Mouse (Mus musculus): ENCODE results near the gene Usp39.

Usp39 gene

DNA sequence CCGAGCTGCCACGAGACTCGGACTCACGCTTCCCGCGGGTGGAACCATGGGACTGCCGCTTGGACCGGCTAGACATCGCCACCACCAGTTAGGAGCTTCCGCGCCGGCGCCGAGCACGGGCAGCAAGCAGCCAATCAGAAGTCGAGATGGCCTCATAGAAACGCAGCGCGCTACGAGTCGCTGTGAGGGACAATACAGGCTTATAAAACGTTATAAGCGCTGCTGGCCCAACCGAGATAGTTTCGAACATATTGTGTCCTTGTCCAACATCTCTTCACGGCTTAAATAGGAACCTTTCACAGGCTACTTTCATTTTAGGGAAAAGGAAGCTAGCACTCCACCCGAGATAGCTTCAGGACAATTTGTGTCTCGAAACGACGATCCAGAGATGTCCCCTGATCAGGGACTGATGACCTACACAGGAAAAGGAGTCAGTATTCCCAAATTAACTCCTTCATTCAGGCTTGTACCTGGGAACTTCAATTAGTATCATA is at the start of gene Usp39:
Usp39 (minus strand) TSS at position 111 of the 494 bp plus-strand sequence.
- DNase-seq (ENCODE audit: low read depth, low spot score), result peak; percentile 95

- DNase-seq (ENCODE audit: low read depth, low spot score), result peak; percentile 67
These were observed 47.4 kb upstream of the Usp39 start for GRCm38 (mm10) chr6:72392341-72392740.

GRCm38 (mm10) chr6:72390795-72391521 is 46.0 kb upstream of the Usp39 start:
- DNase-seq (ENCODE audit: low read depth, low spot score), result no peak

DNA sequence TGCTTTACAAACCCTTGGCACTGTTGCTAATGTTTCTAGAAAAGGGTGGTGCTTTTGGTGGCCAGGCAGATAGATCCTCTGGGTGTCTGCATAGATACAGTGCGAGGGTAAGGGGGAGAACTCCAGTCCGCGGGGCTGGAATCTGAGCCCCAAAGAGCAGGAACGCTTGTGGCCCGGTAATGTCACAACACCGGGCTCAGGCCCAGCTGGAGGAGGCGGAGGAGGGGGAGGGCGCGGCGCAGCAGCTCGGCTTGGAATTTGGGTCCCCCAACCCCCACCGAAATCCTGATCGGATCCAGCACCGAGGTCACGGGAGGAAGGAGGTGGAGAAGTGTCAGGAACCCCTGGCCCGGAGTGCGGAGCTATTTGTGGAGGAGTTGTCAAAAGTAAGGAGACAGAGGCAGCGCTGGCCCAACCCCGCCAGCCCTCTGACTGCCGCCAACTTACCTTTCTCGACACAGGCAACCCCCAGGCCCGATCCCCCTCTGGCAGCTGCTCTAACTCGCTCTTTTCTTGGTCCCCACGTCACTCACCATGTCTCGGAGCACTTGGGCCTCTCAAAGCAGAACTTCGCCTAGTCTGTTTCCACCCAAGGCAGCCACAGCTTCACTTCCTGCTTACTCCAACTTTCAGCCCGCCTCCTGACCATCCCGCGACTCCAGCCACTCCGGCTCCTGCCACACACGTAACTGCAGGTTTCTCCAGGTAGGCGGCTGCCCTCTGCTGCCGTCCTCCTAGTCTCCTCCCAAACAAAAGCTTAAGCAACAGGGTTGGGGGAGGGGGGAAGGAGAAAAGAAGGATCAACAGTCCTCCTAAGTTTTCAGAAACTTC is 45.2 kb upstream of the Usp39 start, which contains the start of gene Vamp8:
Vamp8 (minus strand) TSS at position 763 of the 831 bp plus-strand sequence.
- DNase-seq (ENCODE audit: low read depth, low spot score), result peak; percentile 82

DNA sequence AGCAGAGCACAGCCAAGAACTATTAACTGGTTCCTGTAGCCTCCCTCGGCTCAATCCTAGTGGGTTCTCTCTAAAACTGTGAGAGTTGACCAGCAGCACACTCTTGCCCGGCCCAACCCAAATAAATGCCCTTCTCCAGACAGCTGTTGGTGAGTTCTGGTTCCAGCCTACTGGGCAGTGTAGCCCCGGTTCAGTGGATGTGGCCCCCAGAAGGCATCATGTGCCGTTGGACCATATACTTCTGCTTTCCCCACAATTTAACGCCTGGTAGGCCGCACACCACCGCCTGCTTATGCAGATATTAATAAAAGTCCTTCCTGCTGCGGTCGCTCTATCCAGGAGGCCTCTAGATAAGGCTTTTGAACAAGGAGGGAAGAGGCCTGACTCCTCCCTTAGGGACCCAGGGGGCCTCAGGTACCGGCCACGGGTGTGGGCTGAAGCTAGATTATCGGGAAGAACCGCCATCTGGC is 44.5 kb upstream of the Usp39 start:
- DNase-seq (ENCODE audit: low read depth, low spot score), result peak; percentile 35

- no peak for DNase-seq (ENCODE audit: low read depth, low spot score)
These were observed 43.9 kb upstream of the Usp39 start for GRCm38 (mm10) chr6:72388791-72389329.

DNA sequence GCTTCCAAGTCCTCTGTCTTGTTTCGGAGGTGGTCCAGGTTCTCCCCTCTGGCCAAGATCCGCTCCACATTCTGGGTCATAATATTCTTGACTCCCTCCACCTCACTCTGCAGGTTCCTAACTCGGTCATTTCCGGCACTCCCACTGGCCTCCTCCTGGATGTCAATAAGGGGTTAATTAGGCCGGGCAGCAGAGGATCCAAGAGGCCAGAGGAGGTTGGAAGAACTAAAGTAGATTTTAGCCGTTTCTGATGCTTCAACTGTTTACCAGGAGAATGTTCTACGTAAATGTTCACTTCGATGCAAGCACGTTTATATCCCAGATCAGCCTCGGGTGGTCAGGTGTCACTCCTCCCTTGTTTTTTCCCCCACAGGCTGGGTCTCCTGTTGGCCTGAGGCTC is 43.3 kb upstream of the Usp39 start:
- no peak for DNase-seq (ENCODE audit: low read depth, low spot score)

- DNase-seq (ENCODE audit: low read depth, low spot score), result no peak
These were observed 42.8 kb upstream of the Usp39 start for GRCm38 (mm10) chr6:72387816-72388215.

DNA sequence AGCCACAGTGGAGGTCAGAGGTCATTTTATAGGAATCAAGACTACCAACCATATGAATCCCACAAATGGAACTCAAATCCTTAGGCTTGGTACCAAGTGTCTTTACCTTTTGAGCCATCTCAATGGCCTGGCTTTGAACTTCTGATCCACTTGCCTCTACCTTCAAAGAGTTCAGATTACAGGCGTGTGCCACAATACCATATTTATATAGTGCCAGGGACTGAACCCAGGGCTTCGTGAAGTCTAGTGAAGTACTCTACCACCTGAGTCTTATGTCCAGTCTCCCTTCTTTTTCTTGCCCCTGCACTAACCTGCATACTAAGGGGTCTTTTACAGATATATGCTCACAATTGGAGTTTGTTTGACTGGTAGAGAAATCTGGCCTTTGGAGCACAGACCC is 41.6 kb upstream of the Usp39 start:
- no peak for DNase-seq (ENCODE audit: low read depth, low spot score)

DNA sequence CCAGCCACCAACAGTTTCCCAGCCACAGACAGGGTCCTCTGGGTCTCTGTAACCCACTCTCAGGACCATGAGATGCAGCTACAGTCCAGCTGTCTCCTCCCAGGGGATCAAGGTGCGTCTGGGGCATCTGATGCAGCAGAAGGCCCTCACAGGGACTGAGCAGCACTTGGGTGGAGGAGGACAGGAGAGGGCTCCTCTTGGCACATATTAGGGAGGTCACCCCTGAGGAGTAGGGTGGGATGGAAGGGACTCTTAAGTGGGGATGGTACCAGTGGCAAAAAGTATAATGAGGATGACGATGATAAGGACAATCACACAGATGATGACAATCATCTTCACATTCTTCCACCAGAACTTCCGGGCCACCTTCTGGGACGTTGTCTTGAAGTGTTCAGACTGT is 40.3 kb upstream of the Usp39 start:
- no peak for DNase-seq (ENCODE audit: low read depth, low spot score)

DNA sequence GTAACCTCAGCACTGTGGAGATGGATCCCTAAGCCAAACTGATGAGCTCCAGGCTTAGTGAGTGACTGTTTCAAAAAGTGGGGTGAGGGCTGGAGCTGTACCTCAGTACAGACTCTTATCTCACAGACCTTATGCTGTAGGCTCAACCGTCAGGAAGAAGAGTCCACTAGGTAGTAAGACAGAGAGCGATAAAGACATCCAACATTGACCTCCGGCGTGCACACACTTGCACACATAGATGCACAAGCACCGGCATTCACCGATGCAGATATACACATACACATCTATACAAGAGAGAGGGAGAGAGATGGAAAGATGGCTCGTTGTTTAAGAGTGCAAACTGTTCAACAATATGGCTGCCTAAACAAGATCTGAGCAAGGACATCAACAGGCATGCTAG is 39.0 kb upstream of the Usp39 start:
- DNase-seq (ENCODE audit: low read depth, low spot score), result no peak

GRCm38 (mm10) chr6:72383142-72383820 is 38.3 kb upstream of the Usp39 start:
- DNase-seq (ENCODE audit: low read depth, low spot score), result no peak

GRCm38 (mm10) chr6:72382494-72382893 is 37.5 kb upstream of the Usp39 start:
- no peak for DNase-seq (ENCODE audit: low read depth, low spot score)

GRCm38 (mm10) chr6:72380131-72380770 is 35.3 kb upstream of the Usp39 start, which contains the start of gene Vamp5:
TSS of gene Vamp5 (minus strand) at chr6:72380468.
- DNase-seq (ENCODE audit: low read depth, low spot score), result peak; percentile 55

DNA sequence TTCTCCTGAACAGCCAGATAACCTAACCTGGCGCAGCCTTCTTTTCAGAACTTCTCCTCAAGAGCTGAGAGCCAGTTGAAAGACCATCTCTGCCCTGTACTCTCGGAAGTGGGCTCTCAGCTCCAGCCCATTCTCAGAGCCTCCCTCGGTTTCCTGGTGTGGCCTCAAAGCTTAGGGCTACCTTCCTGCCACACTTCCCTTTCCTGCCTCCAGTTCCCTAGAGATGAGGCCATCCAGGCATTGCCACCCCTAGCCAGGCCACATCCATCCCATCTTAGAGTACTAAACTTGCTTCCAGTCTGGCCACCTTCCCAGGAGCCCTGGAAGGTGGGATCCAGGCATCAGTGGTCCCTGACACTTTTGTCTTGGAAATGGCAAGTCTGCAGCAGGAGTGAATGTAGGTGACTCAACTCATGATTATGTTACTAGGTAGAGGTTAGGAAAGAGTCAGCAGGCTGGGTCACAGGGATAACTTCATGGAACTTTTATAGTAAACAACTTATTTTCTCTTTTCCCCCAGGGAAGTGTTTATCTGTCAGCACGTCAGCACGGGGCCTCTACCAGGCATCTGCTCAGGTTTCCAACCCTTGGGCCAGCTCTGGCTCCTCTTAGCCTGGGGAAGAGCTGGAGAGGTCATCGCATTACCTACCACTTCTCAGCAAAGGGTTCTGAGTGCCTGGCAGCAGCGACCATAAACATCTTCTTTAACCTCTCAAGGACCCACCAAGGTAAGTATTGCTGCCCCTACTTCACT is 34.6 kb upstream of the Usp39 start:
- no peak for DNase-seq (ENCODE audit: low read depth, low spot score)

GRCm38 (mm10) chr6:72378510-72379234 is 33.7 kb upstream of the Usp39 start:
- no peak for DNase-seq (ENCODE audit: low read depth, low spot score)

GRCm38 (mm10) chr6:72374820-72375563 is 30.0 kb upstream of the Usp39 start:
- no peak for DNase-seq (ENCODE audit: low read depth, low spot score)

- no peak for DNase-seq (ENCODE audit: low read depth, low spot score)
These were observed 29.2 kb upstream of the Usp39 start for GRCm38 (mm10) chr6:72374206-72374605.

GRCm38 (mm10) chr6:72373184-72373583 is 28.2 kb upstream of the Usp39 start:
- no peak for DNase-seq (ENCODE audit: low read depth, low spot score)

Data from ZHBTc4 (cell line).